Mouse (Mus musculus) kidney, postnatal 36 days (tissue): ENCODE data around the gene Tmem56.

Experiments
- DNase-seq, 2 experiments: peaks; one replicate each; pipeline ENCODE4 v3.0.0; 2021 to 2022; ENCODE audit warnings: mixed read lengths in 2 of 2

Tmem56 gene

DNA sequence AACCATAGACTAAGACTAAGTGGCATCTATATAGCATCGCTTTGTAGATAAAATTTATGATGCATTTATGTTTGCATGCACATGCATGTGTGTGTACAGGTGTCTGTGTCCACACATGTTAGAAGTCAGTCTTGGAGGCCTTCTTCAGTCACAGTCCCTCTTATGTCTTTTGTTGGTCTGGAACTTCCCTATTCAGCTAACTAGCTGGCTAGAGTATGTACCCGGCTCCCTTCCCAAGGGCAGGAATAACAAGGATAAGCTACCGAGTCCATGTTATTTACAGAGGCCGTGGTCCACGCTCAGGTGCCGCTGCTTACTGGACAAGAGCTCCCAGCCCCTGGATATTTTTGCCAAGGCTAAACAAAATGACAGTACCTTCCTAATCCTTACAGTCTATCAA is 58.7 kb downstream of the Tmem56 start:
- DNase-seq: no peak

DNA sequence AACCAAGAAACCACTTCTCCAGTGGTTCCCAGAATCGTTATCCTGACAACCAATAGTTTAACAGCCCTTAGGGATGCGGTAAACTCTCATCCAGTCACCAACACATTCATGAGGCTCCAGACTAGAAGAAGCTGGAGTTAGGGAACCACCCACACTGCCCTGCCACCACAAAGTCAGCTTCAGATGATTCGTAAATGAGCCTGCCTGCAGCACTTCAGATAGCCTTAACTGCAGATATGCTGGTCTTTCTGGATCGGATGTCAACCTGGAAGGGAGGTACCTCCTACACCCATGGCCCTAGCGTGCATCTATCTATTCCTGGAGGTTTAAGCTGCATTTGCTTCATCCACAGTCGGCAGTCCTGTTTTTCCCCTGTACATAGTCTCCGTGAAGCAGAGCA is 60.9 kb downstream of the Tmem56 start:
- DNase-seq: no peak

DNA sequence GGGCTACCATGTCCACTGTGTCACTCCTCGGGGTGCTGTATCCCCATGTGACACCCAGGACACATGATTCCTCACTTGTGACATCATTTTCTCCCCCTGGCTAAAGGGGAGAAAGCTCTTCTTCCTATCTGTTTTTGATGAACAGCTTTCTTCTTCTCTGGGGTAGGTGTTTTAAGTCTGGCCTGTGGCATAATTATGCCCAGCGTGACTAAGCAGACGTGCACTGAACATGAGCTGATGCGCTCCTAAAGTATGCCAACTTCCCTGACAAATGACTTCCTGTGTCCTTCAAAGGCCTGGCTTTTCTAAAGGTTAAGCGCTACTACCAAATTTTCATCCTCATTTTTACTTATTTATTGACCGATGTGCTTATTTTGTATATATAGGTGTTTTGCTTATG is 65.9 kb downstream of the Tmem56 start:
- DNase-seq: no peak

DNA sequence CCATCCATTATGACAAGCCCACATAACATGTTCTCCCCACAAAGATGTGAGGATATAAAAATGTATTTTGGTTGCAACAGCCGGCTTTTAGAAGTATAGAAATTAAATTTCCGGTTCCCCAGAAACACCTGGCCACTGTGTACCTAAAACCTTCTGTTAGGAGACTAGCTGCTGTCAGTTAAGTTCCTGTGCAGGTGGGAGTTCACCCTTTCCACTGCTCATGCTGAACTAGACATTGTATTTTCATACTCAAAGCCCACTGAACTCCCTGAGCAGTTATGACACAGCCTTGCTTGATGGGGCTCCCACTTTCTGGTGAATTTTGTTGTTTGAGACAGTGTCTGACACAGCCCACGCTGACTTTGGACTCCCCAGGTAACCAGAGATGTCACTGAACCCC is 69.4 kb downstream of the Tmem56 start:
- no peak for DNase-seq

DNA sequence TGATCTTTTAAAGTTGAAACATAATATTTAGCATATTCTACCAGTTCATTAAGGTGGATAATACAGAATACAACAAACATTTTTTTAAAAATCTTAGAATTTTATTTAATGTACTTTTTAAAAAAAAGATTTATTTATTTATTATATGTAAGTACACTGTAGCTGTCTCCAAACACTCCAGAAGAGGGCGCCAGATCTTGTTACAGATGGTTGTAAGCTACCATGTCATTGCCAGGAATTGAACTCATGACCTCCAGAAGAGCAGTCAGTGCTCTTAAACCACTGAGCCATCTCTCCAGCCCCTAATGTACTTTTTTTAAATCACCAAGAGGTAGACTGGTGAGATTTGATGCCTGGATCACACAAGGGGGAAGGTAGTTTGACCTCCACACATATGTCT is 70.7 kb downstream of the Tmem56 start:
- peak in 1 of 2 experiments; percentile 37 for DNase-seq

DNA sequence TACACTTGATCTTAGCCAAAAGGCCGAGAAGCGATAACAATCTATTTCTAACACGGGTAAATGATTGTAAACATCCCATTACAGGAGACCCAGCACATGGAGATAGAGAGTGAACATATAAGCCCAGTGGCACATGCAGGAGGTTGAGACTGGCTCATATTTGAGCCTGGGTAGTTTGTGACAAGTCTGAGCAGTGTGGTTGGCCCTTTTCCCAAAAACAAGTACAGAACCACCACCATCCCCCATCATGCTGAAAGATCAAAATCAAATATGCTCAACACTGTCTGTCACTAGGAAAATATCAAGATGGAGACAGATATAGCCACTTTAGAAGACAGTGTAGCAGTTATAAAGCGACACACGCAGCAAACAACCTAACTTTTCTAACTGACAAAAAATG is 73.9 kb downstream of the Tmem56 start:
- DNase-seq: no peak

DNA sequence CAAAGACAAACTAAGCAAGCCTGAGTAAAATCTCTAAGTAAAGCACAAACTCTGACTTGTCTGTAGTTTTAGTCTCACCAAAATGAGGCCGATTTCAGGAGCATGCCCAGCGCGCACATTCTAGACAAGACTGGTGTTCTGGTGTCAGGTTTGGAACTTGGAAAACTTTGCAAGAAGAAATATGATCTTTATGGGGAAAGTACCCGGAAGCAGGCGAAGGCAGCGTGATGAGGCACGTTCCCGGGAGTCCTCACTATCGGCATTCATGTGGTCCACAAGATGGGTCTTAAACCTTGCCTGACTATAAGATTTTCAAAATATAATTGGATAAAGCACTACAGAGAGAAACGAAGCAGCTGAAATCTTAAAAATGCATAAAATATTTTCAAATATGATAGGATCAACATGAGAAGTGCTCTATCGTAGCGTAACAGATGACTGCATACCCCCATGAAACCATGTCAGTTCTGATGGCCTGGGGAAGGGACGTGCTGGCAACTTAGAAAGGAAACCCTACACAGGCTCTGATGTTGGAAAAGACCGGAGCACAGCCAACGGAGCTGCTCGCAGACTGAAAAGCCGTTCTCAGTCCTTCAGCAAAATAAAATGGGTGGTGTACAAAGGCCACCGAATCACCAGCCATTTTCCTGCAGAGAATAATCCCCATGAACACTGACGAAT is 76.6 kb downstream of the Tmem56 start:
- no peak for DNase-seq

DNA sequence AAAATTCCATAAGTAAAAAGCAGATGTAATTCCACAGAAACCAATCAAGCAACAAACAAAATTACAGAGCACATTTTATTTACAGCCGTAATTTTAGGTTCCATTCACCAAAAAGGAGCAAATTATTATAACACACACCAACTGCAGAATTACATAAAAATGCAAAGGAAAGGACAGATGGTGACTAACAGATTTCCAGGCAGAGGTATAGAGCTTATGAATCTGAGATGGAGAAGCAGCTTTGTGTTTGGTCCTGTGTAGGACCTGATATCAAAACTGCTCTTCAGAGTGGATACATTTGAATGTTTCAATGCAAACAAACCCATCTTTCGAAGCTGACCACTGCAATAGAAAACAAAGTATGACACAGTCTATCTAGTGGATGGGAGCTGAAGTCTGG is 80.3 kb downstream of the Tmem56 start:
- DNase-seq: no peak

DNA sequence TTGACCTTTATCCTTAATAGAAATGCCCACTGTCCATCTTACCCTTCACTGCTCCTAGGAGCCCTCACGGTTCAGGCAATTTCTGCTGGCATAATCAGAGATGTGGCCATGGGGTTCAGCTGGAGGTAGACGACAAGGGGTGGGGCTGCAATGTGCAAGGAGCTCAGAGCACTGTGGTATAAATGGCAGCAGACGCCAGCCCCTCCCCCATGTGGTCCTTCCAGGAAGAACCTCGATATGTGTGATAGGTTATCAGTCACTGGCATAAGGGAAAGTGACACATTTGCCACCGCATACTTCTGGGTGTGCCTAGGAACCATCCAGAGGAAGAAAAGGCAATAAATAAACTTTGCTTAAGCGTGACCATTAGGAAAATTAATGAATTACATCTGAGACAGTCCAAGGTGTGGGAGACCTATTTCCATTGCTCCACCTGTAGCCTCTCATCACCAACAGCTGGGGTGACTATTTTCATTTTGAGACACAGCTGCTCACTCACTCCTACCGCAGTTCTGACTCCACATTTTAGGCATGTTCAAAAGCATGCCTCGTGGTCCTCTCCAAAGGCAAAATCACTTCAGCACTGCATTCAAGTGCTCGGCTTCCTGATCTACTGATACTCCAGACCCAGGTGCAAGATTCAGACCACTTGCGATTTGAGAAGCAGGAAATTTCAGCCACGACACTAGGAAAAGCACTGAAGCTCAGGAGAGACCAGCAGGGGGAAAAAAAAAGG is 81.7 kb downstream of the Tmem56 start:
- DNase-seq: no peak

DNA sequence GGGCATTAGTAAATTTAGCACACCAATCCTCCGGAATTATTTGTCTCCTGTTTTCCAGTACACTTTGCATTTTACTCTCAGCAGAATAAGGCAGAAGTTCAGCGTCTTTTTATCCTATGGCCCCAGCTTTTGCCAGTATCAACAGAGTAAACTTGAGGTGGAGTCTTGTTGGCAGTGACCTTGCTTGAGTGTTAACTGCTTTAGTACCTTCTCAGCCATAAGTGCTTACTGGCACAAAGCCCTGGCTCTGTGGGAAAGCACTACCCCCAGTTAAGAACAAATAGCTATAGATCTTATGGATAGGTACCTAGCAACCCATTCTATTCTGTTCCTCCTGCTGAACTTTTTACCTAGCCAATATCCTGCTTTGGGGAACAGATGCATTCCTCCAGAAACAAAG is 93.7 kb downstream of the Tmem56 start:
- no peak for DNase-seq

DNA sequence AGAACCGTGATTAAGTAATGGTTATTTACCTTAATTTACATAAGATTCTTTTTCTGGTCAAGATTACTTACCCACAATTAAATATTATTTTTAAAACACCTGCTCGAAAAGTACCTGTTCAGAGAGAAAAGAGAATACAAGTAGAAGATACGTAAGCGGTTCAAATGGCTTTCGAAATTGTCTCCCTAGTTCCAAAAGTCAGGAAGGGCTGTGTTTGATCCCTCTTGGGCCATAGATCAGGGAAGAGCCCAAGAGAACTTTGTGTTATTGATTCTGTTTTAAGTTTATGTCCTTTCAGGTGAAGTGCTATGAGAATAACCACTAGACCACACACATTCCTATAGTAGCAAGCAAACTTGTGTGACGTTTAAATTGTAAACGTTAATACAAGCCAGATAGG is 95.4 kb downstream of the Tmem56 start:
- no peak for DNase-seq

DNA sequence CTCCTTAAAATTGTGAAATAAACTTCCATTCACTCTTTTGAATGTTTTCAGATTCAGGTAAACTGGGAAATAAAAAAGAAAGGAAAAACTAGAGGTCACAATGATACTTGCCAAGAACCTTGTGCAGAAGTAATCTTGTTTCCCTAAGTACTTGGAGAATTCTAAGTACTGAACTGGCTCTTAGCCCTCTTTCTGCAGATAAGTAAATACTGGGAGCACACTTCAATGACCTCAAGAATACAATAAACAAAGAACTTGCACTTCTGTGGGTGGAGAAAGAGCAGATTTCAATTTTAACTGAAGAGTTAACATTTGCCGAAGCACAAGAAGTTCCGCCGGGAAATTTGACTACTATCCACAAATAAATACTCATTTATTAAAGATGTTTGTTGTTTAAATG is 96.0 kb downstream of the Tmem56 start:
- DNase-seq: no peak

DNA sequence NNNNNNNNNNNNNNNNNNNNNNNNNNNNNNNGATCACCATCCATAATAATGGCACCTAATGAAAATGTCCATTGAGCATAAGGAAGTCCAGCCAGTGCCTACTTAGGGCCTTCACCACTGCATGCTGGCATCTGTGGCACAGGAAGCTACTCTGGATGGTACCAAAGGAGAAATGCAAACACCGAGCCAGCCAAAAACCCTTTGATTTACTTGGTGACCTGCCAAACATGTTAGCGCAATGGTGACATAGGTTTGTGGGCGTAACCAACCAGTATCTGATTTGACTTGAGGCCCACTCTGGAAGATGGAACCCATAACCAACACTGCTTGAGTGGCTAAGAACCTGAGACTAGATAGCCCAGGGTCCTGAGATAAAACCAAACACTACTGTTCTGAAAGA is 97.7 kb downstream of the Tmem56 start:
- no peak for DNase-seq

DNA sequence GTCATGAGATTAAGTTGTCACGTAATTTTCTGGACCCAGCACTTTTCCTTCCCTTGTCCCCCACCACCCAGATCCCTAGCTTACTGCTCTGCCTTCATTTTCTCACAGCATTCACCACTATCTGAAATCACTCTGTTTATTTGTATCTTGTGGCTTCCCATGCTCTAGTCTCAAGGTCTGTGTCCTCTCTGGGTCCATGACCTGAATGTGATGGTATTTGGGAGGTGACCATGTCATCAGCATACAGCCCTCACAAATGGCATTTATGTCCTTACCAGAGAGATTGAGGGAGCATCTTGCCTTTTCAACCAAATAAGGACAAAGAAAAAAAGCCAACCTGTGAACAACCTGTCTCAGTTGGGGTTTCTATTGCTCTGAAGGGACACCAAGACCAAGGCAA is 106.9 kb downstream of the Tmem56 start:
- DNase-seq: no peak

DNA sequence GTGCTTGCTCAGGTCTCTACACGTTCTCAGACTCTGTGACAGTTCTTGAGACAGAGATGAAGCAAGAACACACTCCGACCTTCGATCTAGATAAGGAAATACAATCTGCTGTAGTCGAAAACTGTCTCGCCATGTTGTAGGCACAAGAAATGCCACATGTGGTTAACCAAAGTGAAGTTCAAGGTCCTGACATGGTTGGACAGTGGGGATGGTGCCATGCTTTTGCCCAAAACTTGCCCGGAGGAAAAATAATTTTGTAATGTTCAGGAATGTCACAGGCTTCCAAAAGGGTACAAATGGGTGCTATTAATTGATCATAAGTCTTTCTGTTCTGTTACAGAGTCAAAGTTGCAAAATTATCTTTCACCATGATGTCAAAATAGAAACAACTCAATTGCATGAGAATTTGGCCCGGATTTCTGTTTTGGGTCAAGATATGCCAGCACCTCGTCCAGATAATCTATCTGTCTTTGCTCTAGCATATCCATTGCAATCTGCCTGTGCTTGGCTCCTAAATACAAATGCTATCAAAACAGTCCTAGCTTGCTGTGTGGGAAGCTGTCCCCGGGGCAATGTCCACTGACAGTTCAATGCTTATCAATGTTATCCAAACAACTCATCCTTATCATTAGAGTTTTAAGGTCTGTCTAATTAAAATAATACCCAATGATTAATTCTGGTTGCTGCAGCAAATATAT is 108.5 kb downstream of the Tmem56 start:
- DNase-seq: no peak

DNA sequence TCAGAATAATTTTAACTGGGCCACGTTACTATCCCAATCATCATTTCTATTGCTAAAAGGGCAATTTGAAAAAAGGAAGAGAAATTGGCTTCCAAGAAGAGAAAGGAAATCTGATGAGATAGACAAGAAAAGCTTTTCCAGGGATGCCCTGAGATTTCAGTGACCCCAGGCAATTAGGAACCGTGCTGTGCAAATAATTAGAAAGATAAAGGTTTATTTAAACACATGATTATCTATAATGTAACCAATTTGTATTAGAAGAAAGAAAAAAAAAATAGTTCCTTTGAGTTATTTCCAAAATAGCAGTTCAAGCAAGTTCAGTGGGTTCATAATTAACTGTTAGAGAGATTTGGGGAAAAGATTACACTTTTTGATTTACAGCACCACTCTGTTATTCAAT is 110.2 kb downstream of the Tmem56 start:
- DNase-seq: no peak

DNA sequence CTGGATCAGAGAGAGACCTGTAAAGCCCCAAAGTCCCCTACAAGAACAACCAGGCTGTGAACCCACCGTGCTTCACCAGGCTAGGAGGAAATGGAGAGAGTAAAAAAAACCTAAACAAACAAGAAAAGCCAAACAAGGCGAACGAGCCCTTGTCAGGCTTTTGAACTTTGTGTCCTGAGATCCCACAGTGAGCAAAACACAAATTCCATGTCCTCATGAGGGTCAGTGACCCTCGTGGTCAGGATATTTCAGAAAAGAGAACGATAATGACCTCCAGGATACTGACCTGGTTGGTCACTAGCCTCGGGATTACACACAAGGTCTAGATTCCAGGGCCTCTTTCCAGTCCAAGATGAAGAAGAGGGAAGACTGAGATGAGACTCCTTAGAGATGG is 111.0 kb downstream of the Tmem56 start:
- peak; percentile 52 to 62 for DNase-seq

DNA sequence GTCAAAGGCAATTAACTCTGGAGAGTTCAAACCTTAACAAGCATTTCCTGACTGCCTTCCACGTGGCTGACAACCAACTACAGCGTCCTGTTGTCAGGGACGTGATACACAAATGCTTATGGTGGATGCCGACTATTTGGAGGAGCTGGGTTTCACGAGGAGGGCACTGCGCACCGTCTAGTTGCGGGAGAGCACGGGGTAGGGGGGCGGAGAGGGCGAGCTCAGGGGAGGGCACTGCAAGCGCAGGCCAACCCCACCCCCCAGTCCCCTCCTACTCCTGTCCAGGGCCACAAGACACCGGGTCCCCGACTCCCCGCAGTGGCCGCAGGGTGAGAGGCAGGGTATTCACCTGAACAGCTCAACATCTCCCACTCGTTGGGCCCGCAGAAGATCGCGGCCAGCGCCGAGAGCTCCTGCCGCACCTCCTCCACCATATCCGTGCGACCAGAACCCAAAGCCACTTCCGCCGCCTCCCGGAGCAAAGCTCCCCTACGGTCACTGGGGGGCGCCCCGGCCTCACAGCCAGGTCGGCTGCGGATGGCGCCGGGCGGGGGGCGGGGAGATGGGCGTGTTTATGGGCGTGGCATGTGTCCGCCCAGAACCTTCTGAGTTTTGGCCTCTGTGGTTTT is 111.5 kb downstream of the Tmem56 start, which contains the start of gene Rwdd3:
Rwdd3 (minus strand) TSS at position 453 of the 629 bp plus-strand sequence.
- peak; percentile 89 to 93 for DNase-seq

DNA sequence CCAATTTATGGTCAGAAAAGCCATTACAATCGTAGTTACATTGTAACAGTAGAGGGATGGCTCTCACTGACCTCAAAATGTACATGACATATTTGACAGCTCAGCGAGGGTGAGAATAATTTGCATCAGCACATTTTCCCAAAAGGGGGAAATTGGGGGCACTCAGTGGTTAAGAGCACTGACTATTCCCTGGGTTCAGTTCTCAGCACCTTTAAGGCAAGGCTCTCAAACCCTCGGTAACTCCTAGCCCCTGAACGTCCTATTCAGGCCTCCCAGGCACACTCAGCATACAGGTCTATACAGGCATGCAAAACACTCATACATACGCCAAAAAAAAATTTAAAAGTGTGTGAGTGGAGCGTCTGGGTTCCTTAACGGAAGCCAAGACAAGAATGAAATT is 112.3 kb downstream of the Tmem56 start:
- no peak for DNase-seq

DNA sequence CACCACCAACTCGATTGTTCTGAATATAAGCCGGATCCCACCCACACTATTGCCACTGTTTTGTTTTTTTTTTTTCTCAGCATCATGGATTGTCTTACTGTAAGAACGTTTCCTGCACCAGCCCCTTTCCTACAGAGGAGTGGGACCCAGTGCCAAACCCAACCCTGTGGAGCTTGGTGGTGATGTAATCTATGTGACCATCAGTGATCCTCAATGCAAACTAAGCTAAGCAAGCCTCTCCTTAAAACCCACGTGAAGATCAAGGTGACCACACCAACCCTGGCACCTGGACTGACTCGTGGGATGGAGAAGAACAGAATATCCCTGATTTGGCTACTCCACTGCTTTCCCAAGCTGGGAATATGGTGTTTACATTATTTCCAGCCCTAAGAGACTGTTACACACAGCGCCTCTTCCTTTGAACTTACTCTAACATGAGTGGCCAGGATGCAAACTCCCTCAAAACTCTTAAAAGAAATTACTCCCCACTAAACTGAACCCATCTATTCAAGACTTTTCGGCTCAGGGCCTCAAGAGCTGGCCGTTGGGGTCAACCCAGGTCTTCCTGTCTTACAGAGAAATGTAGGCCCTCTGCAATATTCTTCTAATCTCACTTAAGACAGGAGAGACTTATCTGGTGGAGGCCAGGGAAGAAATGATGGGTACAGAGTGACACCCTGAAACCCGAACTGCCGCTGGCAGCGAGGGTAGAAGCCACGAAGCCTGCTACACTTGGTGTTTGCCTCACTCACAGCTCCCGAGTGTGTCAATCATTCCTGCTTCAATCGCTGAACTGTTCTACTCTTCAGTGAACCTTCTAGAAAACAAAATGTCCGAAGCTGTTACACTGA is 113.6 kb downstream of the Tmem56 start:
- no peak for DNase-seq

DNA sequence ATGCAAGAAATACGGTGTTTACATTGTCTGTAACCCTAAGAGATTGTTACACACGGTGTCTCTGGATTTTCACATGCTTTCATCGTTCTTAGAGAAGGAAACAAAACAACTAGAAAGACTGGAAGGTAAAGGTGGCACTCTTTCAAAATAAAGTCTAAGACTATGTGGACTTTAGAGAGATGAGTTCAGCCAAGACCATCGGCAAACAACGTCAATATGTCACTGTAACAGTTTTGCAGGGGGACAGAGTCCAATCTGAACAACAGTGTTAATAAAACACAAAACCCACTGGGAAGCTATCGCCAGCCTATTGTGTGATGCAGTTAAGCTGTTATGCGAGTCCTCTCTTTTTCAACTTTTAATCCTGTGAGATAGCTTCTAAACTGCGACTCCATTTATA is 114.3 kb downstream of the Tmem56 start:
- DNase-seq: no peak

DNA sequence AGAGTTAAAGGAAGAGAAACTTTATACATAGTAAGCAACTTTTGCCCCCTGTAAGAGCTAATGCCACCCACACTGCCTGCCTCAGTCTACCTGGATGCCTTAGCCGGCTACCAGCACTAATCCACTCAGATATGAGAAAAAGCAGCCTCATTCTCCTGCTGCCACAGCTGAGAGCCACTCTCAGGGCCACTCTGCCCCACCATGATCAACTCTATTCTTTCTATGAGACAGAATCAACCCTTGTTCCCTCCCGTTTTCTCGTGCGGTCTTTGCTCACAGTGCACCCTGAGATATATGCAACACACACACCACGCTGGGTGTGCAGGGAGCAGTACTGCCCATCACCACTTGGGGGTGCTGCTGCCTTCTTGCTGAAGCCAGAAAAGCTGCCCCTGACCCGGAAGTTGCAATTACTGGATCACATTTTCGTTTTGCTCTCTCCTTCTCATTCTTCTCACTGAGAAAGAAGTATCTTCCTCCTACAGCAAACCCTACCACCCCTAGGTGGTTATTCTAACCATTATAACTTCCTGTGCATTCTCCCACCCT is 119.6 kb downstream of the Tmem56 start:
- peak; percentile 46 to 88 for DNase-seq
